Mouse (Mus musculus) intestine, postnatal 0 days (tissue): ENCODE measurements around the gene Fam43a. TPM values are rescaled to one million over a fixed set of nuclear protein-coding genes. Genes with fewer than 3 reads are reported as not detected.

Experiments
- ATAC-seq: fragments of 200-750 bp; cut with Nextera tagmentation; 2 replicates; pipeline ENCODE4 v1.8.0; 2017; ENCODE audit warnings: mild to moderate bottlenecking, moderate TSS enrichment, moderate library complexity
- H3K27ac ChIP-seq: fragments of 300-500 bp; sonication (generic); 2 replicates; pipeline ENCODE4 v1.5.1; 2014; ENCODE audit warnings: mild to moderate bottlenecking, low read depth, low read length, moderate library complexity
- H3K27me3 ChIP-seq: fragments of 300-500 bp; sonication (generic); replicated peaks from 2 replicates; pipeline ENCODE4 v1.6.1; 2014; ENCODE audit warnings: low read length, mixed read lengths; ENCODE audit not compliant: control insufficient read depth, insufficient read depth
- H3K36me3 ChIP-seq: fragments of 300-500 bp; sonication (generic); 2 replicates; pipeline ENCODE4 v1.6.1; 2014; ENCODE audit warnings: mild to moderate bottlenecking, moderate library complexity; ENCODE audit not compliant: control insufficient read depth, insufficient read depth
- H3K4me1 ChIP-seq: fragments of 300-500 bp; sonication (generic); replicated peaks from 2 replicates; pipeline ENCODE4 v1.6.1; 2014; ENCODE audit warnings: antibody characterized with exemption, low read length, mixed read lengths; ENCODE audit not compliant: control insufficient read depth, insufficient read depth
- H3K4me2 ChIP-seq: fragments of 300-500 bp; sonication (generic); replicated peaks from 2 replicates; pipeline ENCODE4 v1.6.1; 2014; ENCODE audit warnings: low read depth, mild to moderate bottlenecking, moderate library complexity
- H3K4me3 ChIP-seq: fragments of 300-500 bp; sonication (generic); 2 replicates; pipeline ENCODE4 v1.5.1; 2014; ENCODE audit warnings: low read depth, low read length
- H3K9ac ChIP-seq: fragments of 300-500 bp; sonication (generic); 2 replicates; pipeline ENCODE4 v1.6.1; 2014; ENCODE audit warnings: mild to moderate bottlenecking, low read depth, low read length
- H3K9me3 ChIP-seq: fragments of 300-500 bp; sonication (generic); 2 replicates; pipeline ENCODE4 v1.6.1; 2016; ENCODE audit warnings: mixed run types; ENCODE audit not compliant: control insufficient read depth
- CTCF ChIP-seq: sonication (generic); IDR thresholded peaks from 2 replicates; pipeline ENCODE4 v1.5.1; 2016; ENCODE audit warnings: low read depth, mild to moderate bottlenecking, control low read depth, antibody characterized with exemption, moderate library complexity
- WGBS: fragments of 180-500 bp; shearing (Covaris S2); extraction: QIAGEN DNeasy Blood & Tissue Kit; methylation state at CpG from one replicate; pipeline ENCODE4 v1.1.7; 2014; 5-methylcytosine and 5-hydroxymethylcytosine counted together
- polyA plus RNA-seq: library from polyadenylated mRNA; unstranded; fragments of >200 nt; fragmentation: Nextera tagmentation; extraction: Ambion mirVana; gene quantifications from 2 replicates; pipeline ENCODE4 v1.2.1, GENCODE M21; 2015

Gene Fam43a
- polyA plus RNA-seq, 1 experiment from 2014 or later = 5.9 TPM

- Histone ChIP-seq H3K36me3 (no peaks in the 10 kb centered on the region), H3K9me3 (no peaks in the 10 kb centered on the region), H3K4me3 (no peak overlapping the region), H3K27me3 (no peaks in the 10 kb centered on the region), H3K9ac (no peak overlapping the region), H3K4me1 (no peaks in the 10 kb centered on the region), H3K27ac (no peak overlapping the region), H3K4me2 (no peak overlapping the region)
- no peak for ATAC-seq
- 51% methylated on average over 6 of the region's 6 CpGs for WGBS
- TF ChIP-seq CTCF = no peak
These were observed 15.3 kb downstream of the Fam43a start for GRCm38 (mm10) chr16:30614705-30615317.

- Histone ChIP-seq H3K36me3 (no peaks in the 10 kb centered on the region), H3K4me1 (no peaks in the 10 kb centered on the region), H3K27ac (no peak overlapping the region), H3K4me2 (no peak overlapping the region), H3K27me3 (no peaks in the 10 kb centered on the region), H3K9ac (no peak overlapping the region), H3K4me3 (no peak overlapping the region), H3K9me3 (no peaks in the 10 kb centered on the region)
- WGBS = 80% methylated on average over 3 of the region's 3 CpGs
- no peak for ATAC-seq
- no peak for TF ChIP-seq CTCF
These were observed 16.8 kb downstream of the Fam43a start for GRCm38 (mm10) chr16:30616281-30616680.

GRCm38 (mm10) chr16:30623645-30624044 is 24.1 kb downstream of the Fam43a start:
- WGBS = 79% methylated on average over 7 of the region's 7 CpGs
- no peak overlapping the region for H3K27ac ChIP-seq
- no peak overlapping the region for H3K9ac ChIP-seq
- no peak for ATAC-seq
- H3K27me3 ChIP-seq = no peaks in the 10 kb centered on the region
- H3K4me3 ChIP-seq = no peak overlapping the region
- H3K9me3 ChIP-seq = no peaks in the 10 kb centered on the region
- no peaks in the 10 kb centered on the region for H3K4me1 ChIP-seq
- no peaks in the 10 kb centered on the region for H3K36me3 ChIP-seq
- no peak for TF ChIP-seq CTCF
- H3K4me2 ChIP-seq = no peak overlapping the region

- no peak for ATAC-seq
- H3K4me3 ChIP-seq = no peak overlapping the region
- 75% methylated on average over 2 of the region's 2 CpGs for WGBS
- no peaks in the 10 kb centered on the region for H3K9me3 ChIP-seq
- H3K27ac ChIP-seq = no peak overlapping the region
- no peaks in the 10 kb centered on the region for H3K36me3 ChIP-seq
- H3K27me3 ChIP-seq = no peaks in the 10 kb centered on the region
- no peak overlapping the region for H3K4me2 ChIP-seq
- H3K9ac ChIP-seq = no peak overlapping the region
- H3K4me1 ChIP-seq = no peaks in the 10 kb centered on the region
- no peak for TF ChIP-seq CTCF
These were observed 25.1 kb downstream of the Fam43a start for GRCm38 (mm10) chr16:30624640-30625039.

GRCm38 (mm10) chr16:30627586-30628337 is 28.2 kb downstream of the Fam43a start:
- 60% methylated on average over 11 of the region's 11 CpGs for WGBS
- H3K27ac ChIP-seq = no peak overlapping the region
- H3K4me3 ChIP-seq = no peak overlapping the region

GRCm38 (mm10) chr16:30628401-30628800 is 28.9 kb downstream of the Fam43a start:
- 36% methylated on average over 6 of the region's 6 CpGs for WGBS

More at GRCm38 (mm10) chr16:30627586-30628337, 28.2 kb downstream of the Fam43a start:
- no peak for TF ChIP-seq CTCF
- Histone ChIP-seq H3K4me1 (no peaks in the 10 kb centered on the region), H3K9me3 (no peaks in the 10 kb centered on the region), H3K36me3 (no peaks in the 10 kb centered on the region), H3K27me3 (no peaks in the 10 kb centered on the region), H3K4me2 (no peak overlapping the region), H3K9ac (no peak overlapping the region)
- ATAC-seq = no peak

More at GRCm38 (mm10) chr16:30628401-30628800, 28.9 kb downstream of the Fam43a start:
- Histone ChIP-seq H3K36me3 (no peaks in the 10 kb centered on the region), H3K27ac (no peak overlapping the region), H3K4me3 (no peak overlapping the region), H3K4me2 (no peak overlapping the region), H3K4me1 (no peaks in the 10 kb centered on the region), H3K27me3 (no peaks in the 10 kb centered on the region), H3K9ac (no peak overlapping the region), H3K9me3 (no peaks in the 10 kb centered on the region)
- no peak for ATAC-seq
- TF ChIP-seq CTCF = no peak
